Mouse (Mus musculus): ENCODE data around the gene Trib2. TPM values are rescaled to one million over a fixed set of nuclear protein-coding genes. Genes with fewer than 3 reads are reported as not detected.
A peak's percentile ranks its signal among the peaks of the same experiment; 100 is the strongest.

The Trib2 gene
- total and polyA plus RNA-seq, 2 experiments from 2014 or later, result 112 to 185 TPM

DNA sequence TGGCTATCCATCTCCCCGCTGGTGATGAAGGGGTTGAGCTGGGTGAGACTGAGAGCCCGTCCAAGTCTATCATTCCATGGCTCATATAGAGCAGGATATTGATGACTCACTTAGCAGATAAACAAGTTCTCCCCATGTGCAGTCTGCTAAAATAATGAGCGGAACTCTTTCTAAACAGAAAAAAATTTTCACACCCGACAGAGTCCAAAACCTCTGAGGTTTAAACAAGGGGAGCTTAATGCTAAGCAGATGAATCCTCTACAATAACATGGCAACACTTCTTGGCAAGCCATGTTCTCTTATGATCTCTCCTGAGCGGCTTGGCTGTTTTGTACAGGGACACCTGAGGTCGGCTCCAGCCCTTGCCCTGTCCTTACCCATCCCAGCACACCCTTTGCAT lies 45.0 kb downstream of the Trib2 start:
- no peaks in the 10 kb centered on the region for H3K36me3 ChIP-seq (ENCODE audit: insufficient read depth, low read length)
- H3K27ac ChIP-seq (ENCODE audit: low read depth, low read length), result no peak overlapping the region
- no peak for TF ChIP-seq CTCF (IDR thresholded peaks at IDR 0.05)
- H3K9me3 ChIP-seq (ENCODE audit: low read length), result no peaks in the 10 kb centered on the region
- no peak overlapping the region for H3K9ac ChIP-seq (replicated peaks; ENCODE audit: low read length, poor library complexity, severe bottlenecking)
- no peaks in the 10 kb centered on the region for H3K4me1 ChIP-seq (ENCODE audit: insufficient read depth, low read length)
- no peak overlapping the region for H3K4me2 ChIP-seq (ENCODE audit: low read depth, low read length, poor library complexity, severe bottlenecking)
- 68% methylated on average over 6 of the region's 6 CpGs for WGBS
- H3K4me3 ChIP-seq (ENCODE audit: low read depth, low read length), result no peak overlapping the region
- ATAC-seq (ENCODE audit: low FRiP score), result no peak
- no peaks in the 10 kb centered on the region for H3K27me3 ChIP-seq (ENCODE audit: insufficient read depth, low read length)
- DNase-seq (ENCODE audit: low spot score), result no peak

DNA sequence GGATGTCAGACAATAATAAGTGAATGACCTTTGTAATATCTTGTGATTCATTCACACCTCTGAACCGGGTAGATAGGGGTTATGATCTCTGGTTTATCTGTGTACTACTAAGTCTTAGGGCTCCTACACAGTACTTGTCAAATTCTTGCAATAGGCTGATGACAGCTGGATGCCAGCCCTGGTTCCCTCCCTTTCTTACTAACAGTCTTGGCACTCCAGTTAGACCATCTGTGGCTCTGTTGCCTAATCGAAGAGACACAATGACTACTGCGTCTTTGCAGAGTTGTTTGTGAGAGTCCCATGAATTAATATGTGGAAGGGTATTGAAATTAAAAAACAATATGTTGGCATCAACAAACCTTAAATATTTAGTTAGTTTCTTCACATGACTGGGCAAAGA lies 48.2 kb downstream of the Trib2 start:
- DNase-seq (ENCODE audit: low spot score) (peak; percentile 22), ATAC-seq (ENCODE audit: low FRiP score) (no peak)
- H3K9ac ChIP-seq (replicated peaks; ENCODE audit: low read length, poor library complexity, severe bottlenecking), result no peak overlapping the region
- no peaks in the 10 kb centered on the region for H3K9me3 ChIP-seq (ENCODE audit: low read length)
- no peaks in the 10 kb centered on the region for H3K36me3 ChIP-seq (ENCODE audit: insufficient read depth, low read length)
- no peak overlapping the region for H3K4me2 ChIP-seq (ENCODE audit: low read depth, low read length, poor library complexity, severe bottlenecking)
- no peaks in the 10 kb centered on the region for H3K4me1 ChIP-seq (ENCODE audit: insufficient read depth, low read length)
- WGBS, result 91% methylated on average over 3 of the region's 3 CpGs
- H3K27me3 ChIP-seq (ENCODE audit: insufficient read depth, low read length), result no peaks in the 10 kb centered on the region
- no peak overlapping the region for H3K27ac ChIP-seq (ENCODE audit: low read depth, low read length)
- TF ChIP-seq CTCF (IDR thresholded peaks at IDR 0.05), result no peak
- no peak overlapping the region for H3K4me3 ChIP-seq (ENCODE audit: low read depth, low read length)

DNA sequence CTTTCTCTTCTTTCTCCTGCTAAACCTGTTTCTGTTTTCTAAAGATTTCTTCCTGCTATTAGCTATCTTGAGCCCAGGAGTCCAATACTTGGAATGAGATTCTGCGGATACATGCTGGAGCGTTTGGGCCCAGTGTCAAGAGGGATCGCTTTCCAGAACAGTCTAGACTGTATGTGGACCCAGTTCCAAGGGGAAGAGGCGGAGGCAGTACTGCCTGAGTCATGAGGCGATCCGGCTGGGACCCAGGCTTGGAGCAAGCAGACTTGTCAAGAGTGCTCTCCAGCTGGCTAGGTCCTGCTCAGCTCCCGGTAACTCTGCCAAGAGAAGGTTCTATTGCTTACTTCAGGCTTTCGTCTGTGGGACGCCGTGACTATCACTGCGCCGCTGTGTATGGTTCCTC lies 50.7 kb downstream of the Trib2 start:
- Histone ChIP-seq H3K4me3 (ENCODE audit: low read depth, low read length) (no peak overlapping the region), H3K27ac (ENCODE audit: low read depth, low read length) (no peak overlapping the region), H3K4me1 (ENCODE audit: insufficient read depth, low read length) (no peaks in the 10 kb centered on the region), H3K9ac (replicated peaks; ENCODE audit: low read length, poor library complexity, severe bottlenecking) (no peak overlapping the region), H3K36me3 (ENCODE audit: insufficient read depth, low read length) (no peaks in the 10 kb centered on the region), H3K4me2 (ENCODE audit: low read depth, low read length, poor library complexity, severe bottlenecking) (no peak overlapping the region), H3K27me3 (ENCODE audit: insufficient read depth, low read length) (no peaks in the 10 kb centered on the region), H3K9me3 (ENCODE audit: low read length) (no peaks in the 10 kb centered on the region)
- 89% methylated on average over 12 of the region's 12 CpGs for WGBS
- no peak for TF ChIP-seq CTCF (IDR thresholded peaks at IDR 0.05)
- DNase-seq (ENCODE audit: low spot score), result no peak
- ATAC-seq (ENCODE audit: low FRiP score), result no peak

DNA sequence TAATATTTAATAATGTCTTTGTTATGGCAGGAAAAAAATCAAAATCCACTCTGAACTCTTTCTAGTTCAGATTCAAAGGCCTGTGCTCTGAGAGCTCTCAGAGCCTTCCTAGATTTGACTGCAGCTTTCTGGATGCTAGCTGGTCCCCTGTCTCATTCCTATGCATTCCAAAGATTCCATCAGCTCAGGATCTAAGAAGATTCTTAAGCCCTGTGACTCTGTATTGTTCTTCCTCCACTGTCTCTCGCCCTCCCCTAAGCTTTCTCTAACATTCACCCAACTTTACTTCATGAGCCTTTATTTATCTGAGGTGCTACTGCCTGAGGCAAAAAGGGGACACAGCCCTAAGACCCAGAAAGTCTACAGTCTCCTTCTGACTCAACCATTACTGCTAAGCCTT lies 51.5 kb downstream of the Trib2 start:
- DNase-seq (ENCODE audit: low spot score), result no peak
- WGBS, result 23% methylated on average over 1 of the region's 1 CpGs
- Histone ChIP-seq H3K4me2 (ENCODE audit: low read depth, low read length, poor library complexity, severe bottlenecking) (no peak overlapping the region), H3K27ac (ENCODE audit: low read depth, low read length) (no peak overlapping the region), H3K4me3 (ENCODE audit: low read depth, low read length) (no peak overlapping the region), H3K27me3 (ENCODE audit: insufficient read depth, low read length) (no peaks in the 10 kb centered on the region), H3K9ac (replicated peaks; ENCODE audit: low read length, poor library complexity, severe bottlenecking) (no peak overlapping the region), H3K9me3 (ENCODE audit: low read length) (no peaks in the 10 kb centered on the region), H3K36me3 (ENCODE audit: insufficient read depth, low read length) (no peaks in the 10 kb centered on the region), H3K4me1 (ENCODE audit: insufficient read depth, low read length) (no peaks in the 10 kb centered on the region)
- no peak for TF ChIP-seq CTCF (IDR thresholded peaks at IDR 0.05)
- ATAC-seq (ENCODE audit: low FRiP score), result no peak

DNA sequence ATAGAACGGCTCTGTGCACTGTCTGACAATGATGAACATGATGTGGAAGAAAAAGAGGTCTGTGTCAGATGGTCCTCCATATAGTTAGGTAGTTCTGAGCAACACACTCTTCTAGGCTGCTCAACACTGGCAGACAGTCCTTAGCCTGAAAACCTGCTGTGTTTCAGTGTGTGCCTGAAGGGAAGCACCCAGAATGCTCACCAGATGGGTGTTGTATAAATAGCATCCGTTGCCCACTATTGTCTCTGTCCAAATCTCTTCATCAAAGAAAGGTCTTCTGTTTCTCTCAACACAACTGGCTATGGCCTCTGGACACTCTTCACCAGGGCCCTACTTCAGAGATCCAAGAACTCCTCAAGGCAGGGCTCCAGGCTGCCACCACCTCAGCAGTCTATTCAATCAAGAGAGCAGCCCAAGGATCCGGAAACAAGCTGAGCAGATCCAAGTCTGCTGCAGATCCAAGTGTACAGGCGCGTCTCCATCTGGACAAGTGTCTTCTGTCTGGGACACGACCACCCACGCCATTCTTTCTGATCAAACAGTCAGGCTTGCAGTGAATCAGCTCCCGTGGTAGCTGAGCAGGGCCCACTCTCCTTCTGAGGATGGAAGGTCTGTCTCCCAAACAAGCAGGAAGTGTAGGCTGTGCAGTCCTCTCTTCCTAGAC lies 55.1 kb downstream of the Trib2 start:
- H3K27me3 ChIP-seq (ENCODE audit: insufficient read depth, low read length), result no peaks in the 10 kb centered on the region
- no peak for DNase-seq (ENCODE audit: low spot score)
- TF ChIP-seq CTCF (IDR thresholded peaks at IDR 0.05), result no peak

DNA sequence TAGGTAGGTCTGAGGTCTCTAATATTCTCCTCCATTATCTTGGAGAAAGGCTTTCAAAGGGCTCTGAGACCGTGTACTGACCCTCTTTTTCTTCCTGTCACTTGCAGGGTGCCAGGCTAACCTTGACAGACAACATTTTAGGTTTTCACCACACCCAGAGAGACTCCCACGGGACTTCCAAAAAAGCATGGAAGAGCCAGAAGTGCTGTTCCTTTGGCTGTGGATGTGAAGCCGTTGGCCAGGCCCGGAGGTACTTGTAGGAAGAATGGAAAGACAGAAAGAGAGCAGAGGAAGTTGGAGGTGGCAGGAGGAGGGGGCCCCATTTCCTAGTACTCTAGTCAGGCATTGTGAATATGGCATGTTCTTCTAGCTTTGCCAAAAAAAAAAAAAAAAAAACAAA lies 56.0 kb downstream of the Trib2 start:
- Histone ChIP-seq H3K4me3 (ENCODE audit: low read depth, low read length) (no peak overlapping the region), H3K27me3 (ENCODE audit: insufficient read depth, low read length) (no peaks in the 10 kb centered on the region), H3K4me2 (ENCODE audit: low read depth, low read length, poor library complexity, severe bottlenecking) (no peak overlapping the region), H3K27ac (ENCODE audit: low read depth, low read length) (no peak overlapping the region), H3K36me3 (ENCODE audit: insufficient read depth, low read length) (no peaks in the 10 kb centered on the region), H3K9ac (replicated peaks; ENCODE audit: low read length, poor library complexity, severe bottlenecking) (no peak overlapping the region), H3K4me1 (ENCODE audit: insufficient read depth, low read length) (no peaks in the 10 kb centered on the region), H3K9me3 (ENCODE audit: low read length) (no peaks in the 10 kb centered on the region)
- DNase-seq (ENCODE audit: low spot score) (no peak), ATAC-seq (ENCODE audit: low FRiP score) (no peak)
- WGBS, result 89% methylated on average over 4 of the region's 4 CpGs
- no peak for TF ChIP-seq CTCF (IDR thresholded peaks at IDR 0.05)

More for the DNA sequence above, 55.1 kb downstream of the Trib2 start:
- H3K4me2 ChIP-seq (ENCODE audit: low read depth, low read length, poor library complexity, severe bottlenecking), result no peak overlapping the region
- no peak for ATAC-seq (ENCODE audit: low FRiP score)
- H3K27ac ChIP-seq (ENCODE audit: low read depth, low read length), result no peak overlapping the region
- H3K9ac ChIP-seq (replicated peaks; ENCODE audit: low read length, poor library complexity, severe bottlenecking), result no peak overlapping the region
- no peaks in the 10 kb centered on the region for H3K9me3 ChIP-seq (ENCODE audit: low read length)
- 92% methylated on average over 8 of the region's 8 CpGs for WGBS
- H3K4me3 ChIP-seq (ENCODE audit: low read depth, low read length), result no peak overlapping the region
- H3K36me3 ChIP-seq (ENCODE audit: insufficient read depth, low read length), result no peaks in the 10 kb centered on the region
- H3K4me1 ChIP-seq (ENCODE audit: insufficient read depth, low read length), result no peaks in the 10 kb centered on the region
